Mouse (Mus musculus) bone marrow macrophage, adult 2 months (primary cell): ENCODE measurements around the gene Map3k4. TPM values are rescaled to one million over a fixed set of nuclear protein-coding genes. Genes with fewer than 3 reads are reported as not detected.

ENCODE experiments used
- H3K27ac ChIP-seq: 2 replicates; pipeline ENCODE4 v1.5.1; 2012; ENCODE audit warnings: low read depth, low read length; ENCODE audit not compliant: insufficient read depth
- H3K4me1 ChIP-seq: 2 replicates; pipeline ENCODE4 v1.6.1; 2012; ENCODE audit warnings: low read length; ENCODE audit not compliant: control insufficient read depth, insufficient read depth
- H3K4me3 ChIP-seq: 2 replicates; pipeline ENCODE4 v1.5.1; 2012; ENCODE audit warnings: mild to moderate bottlenecking, low read length, moderate library complexity; ENCODE audit not compliant: insufficient read depth
- CTCF ChIP-seq: IDR thresholded peaks from 2 replicates; pipeline ENCODE4 v1.5.1; 2012; ENCODE audit warnings: low read depth, mild to moderate bottlenecking, low read length, moderate library complexity
- POLR2A ChIP-seq: IDR thresholded peaks from 2 replicates; pipeline ENCODE4 v1.6.1; 2012; ENCODE audit warnings: mild to moderate bottlenecking, low read depth, low read length, borderline replicate concordance
- polyA plus RNA-seq: library from polyadenylated mRNA; stranded (reverse); fragments of >200 nt; gene quantifications from 2 replicates; pipeline ENCODE4 v1.2.4, GENCODE M21; 2012; ENCODE audit not compliant: missing spikeins, insufficient read depth, insufficient read length

The Map3k4 gene
- polyA plus RNA-seq, 1 experiment: 11.1 TPM

DNA sequence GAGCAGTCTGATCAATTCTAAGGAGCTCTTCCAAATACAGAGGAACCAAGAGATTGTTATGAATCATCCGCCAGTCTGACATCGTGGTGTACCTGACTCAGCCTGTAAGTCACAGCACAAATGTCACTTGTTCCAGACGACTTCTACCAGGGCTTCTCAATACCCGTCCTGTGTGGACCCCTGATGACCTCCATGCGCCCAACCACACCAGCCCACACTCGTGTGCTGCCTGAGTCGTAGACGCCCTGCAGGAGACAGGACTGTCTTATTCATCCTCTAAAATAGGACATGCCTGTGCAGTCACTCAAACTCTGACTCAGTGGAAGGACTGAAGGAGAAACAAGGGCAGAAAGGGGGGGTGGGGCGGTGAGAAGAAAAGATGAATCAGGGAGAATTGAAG is 42.8 kb downstream of the Map3k4 start:
- Histone ChIP-seq H3K4me3 (no peak overlapping the region), H3K4me1 (peaks cover 11% of the 10 kb centered on the region), H3K27ac (no peak overlapping the region)
- TF ChIP-seq CTCF (no peak; the same call in 1 of the 2 replicates), POLR2A (no peak)

DNA sequence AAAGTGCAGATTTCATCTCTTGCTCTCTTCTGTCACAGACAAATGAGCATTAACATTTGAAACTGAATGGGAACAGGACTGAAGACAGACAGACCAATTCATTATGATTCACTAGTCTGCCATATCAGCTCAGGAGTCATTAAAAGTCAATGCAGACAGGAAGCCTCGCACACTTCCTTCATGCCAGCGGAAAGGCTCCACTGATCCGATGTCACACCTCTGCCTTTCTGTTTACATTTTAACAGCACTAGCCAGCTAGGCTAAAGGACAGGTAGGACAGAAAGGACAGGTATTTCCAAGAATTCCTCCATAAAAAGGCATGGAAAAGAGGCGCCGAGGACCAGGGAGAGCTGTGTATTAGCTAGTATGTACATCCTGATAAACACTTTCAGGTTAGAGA is 45.6 kb downstream of the Map3k4 start:
- Histone ChIP-seq H3K4me1 (peaks cover 8% of the 10 kb centered on the region), H3K27ac (no peak overlapping the region), H3K4me3 (no peak overlapping the region)
- TF ChIP-seq POLR2A (no peak), CTCF (no peak)

DNA sequence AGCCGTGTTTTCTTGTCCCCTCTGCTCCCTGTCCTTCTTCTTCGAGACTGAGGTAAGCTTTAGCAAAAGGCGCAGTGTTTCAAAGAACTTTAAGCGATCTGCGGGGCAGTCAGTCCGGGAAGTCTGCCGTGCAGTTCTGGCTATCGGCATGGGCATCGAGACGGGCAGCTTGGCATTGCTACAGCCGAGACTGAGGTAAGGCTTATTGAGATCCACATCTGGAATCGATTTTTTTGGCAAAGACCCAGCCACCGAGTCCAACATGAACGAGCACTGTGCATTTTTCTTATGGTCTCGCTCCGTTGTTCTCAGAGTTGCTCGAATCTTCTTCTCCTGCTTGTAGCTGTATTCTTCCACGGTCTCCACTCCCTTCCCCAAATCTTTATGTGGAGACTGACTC is 46.8 kb downstream of the Map3k4 start:
- Histone ChIP-seq H3K4me1 (peaks cover 8% of the 10 kb centered on the region), H3K4me3 (no peak overlapping the region), H3K27ac (no peak overlapping the region)
- TF ChIP-seq CTCF (no peak), POLR2A (no peak)

DNA sequence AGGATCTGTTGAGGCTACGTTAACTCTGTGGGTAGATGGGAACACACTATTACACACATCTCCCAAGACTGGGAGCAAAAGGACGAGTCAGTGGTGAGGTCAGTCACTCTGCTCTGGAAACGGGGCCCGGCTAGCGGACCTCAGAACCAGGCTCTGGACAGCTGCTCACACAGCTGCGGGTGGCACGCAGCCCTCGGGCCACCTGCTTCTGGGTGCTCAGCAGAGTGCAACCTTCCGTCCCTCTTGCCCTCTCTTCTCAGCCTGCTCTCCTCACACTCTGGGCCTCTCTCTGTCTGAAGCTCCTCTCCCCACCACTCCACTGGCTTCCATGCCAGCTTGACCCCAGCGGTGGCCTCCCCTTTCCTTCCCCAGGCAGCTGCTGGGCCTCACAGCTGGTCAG is 50.1 kb downstream of the Map3k4 start:
- TF ChIP-seq POLR2A (no peak), CTCF (no peak)
- Histone ChIP-seq H3K4me3 (no peak overlapping the region), H3K4me1 (no peaks in the 10 kb centered on the region), H3K27ac (no peak overlapping the region)

DNA sequence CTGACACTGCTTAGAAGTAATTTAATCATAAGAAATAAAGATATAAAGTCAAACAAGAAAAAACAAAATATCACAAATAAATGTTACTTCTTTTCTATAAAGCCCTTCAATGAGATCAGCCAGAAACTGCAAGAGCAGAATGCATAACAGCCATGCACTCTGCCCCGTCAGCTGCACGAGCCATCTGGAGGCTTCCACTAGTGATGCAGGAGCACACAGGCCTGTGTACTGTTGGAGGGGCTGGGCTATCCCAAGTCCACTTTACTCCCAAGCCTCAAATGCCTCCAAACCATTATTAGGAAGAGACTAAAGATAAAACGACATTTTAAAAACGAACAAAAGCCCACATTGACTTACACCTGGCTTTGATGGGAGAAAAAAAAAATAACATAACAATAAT is 50.5 kb downstream of the Map3k4 start:
- Histone ChIP-seq H3K4me3 (no peak overlapping the region), H3K4me1 (no peaks in the 10 kb centered on the region), H3K27ac (no peak overlapping the region)
- TF ChIP-seq POLR2A (no peak), CTCF (no peak)

DNA sequence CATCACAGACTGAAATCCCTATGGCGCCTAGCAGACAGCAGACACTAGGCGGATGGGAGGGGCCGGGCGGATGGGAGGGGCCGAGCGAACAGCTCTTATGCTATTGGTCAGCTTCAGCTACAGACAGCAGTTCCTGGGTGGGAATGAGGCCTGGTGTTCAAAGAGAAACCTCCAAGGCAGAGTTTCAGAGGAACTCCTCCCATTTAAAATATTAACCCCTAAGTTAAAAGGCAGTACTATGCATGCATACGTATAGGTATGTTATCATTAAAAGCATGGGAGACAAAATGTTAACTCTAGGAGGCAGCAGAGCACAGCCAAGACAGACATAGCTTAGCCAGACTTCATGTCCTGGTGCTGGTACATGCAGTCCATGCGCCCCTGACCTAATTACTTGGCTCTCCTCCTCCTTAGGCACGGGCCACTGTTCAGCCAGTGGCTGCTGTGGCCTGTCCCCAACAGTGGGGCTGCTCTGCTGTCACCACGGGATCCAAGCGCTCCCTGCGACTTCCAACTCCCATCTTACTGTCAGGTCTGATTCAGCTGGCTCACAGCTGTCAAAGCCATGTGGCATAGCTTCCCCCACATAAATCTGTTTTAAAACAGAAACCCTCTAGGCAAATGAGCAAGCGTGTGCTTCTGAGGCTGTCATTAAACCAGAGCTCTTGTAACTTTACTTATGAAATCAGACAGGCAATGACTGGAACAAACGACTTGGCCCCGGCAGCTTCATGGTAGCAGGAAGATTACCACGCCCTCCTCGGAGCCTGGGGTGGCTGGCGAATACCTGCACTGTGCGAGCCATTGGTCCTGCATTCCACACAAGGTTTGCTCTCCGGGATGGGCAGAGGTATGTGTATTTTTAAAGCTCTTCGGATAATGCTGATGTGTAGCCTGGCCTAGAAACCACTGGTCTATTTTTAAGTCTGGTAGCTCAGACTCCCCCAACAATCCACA is 52.3 kb downstream of the Map3k4 start:
- TF ChIP-seq CTCF (no peak), POLR2A (no peak)
- H3K4me1 ChIP-seq: no peaks in the 10 kb centered on the region
- no peak overlapping the region for H3K27ac ChIP-seq

DNA sequence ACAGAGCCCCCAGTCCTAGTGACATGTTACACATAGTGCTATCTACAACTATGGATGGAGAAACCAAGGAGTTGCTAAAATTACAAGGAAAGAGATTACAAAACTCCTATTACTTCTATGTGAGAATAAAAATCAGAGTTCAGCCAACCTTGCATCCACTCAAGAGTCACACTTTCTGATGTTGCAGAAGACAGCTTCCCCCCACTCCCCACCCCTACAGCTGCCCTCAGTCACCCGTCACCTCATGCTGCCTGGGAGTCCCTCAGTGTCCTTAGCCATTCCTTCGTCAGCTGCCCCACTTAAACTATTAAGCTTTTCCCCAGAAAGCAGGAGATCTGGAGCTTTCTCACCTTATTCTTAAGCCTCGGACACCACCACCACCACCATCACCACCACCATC is 54.3 kb downstream of the Map3k4 start:
- H3K4me1 ChIP-seq: no peaks in the 10 kb centered on the region
- H3K4me3 ChIP-seq: no peak overlapping the region
- TF ChIP-seq POLR2A: no peak
- no peak for TF ChIP-seq CTCF
- no peak overlapping the region for H3K27ac ChIP-seq

More for the DNA sequence above, 52.3 kb downstream of the Map3k4 start:
- H3K4me3 ChIP-seq: no peak overlapping the region

DNA sequence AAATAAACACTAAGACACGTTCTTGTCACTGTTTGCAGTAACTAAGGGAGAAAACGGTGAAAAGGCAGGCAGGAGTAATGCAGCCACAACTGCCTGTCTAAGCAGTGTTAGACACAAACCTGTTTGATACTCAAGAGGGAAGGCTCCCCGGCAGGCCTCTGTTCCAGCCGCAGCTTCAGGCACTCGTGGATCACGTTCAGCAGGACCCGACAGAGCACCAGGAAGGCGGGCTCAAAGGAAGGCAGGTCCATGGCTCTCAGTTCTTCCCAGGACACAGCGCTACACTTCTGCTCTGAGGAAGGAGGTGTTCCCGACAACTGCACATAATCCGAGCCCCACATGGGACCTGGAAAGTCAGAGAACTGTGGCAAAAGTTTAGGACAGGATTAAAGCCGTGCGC is 54.8 kb downstream of the Map3k4 start:
- TF ChIP-seq POLR2A: no peak
- TF ChIP-seq CTCF: no peak

DNA sequence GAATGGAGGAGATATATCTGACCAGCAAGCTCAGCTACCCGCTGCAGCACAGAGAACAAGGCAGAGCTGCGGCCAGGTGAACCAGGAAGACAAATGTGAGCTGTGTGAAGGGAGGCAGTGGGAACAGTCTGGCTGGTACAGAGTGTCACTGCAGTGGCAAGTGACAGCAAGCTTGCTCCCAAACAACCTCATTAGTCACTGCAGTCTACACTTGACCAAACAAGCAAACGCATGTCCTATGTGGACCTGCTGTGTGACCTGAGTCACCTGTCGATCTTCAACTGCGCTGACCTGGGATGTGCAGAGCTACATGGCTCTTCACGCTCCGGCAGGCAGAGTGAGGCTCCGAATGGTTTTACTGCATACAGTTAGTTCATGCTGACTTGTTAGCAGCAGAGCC is 55.7 kb downstream of the Map3k4 start:
- no peak for TF ChIP-seq CTCF
- TF ChIP-seq POLR2A: no peak
- H3K4me1 ChIP-seq: no peaks in the 10 kb centered on the region
- H3K27ac ChIP-seq: no peak overlapping the region
- no peak overlapping the region for H3K4me3 ChIP-seq

More for the DNA sequence above, 54.8 kb downstream of the Map3k4 start:
- H3K4me1 ChIP-seq: no peaks in the 10 kb centered on the region
- H3K27ac ChIP-seq: no peak overlapping the region
- H3K4me3 ChIP-seq: no peak overlapping the region

DNA sequence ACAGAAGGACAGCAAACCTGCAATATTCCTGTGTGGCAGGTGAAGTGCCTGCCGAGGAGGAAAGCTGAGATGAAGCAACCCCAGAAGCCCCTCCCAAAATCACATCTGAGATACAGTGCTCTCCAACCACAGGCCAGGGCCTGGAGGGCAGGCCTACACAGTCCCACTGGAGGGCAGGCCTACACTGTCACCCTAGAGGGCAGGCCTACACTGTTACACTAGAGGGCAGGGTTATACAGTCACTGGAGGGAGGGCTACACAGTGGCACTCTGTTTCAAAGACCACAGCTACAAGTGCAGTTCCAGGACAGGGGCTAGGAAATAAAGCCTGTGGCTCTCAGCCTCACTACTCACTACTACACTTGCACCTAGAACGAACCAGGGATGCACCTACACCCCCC is 56.7 kb downstream of the Map3k4 start:
- Histone ChIP-seq H3K4me3 (no peak overlapping the region), H3K4me1 (no peaks in the 10 kb centered on the region), H3K27ac (no peak overlapping the region)
- TF ChIP-seq POLR2A (no peak), CTCF (no peak)

DNA sequence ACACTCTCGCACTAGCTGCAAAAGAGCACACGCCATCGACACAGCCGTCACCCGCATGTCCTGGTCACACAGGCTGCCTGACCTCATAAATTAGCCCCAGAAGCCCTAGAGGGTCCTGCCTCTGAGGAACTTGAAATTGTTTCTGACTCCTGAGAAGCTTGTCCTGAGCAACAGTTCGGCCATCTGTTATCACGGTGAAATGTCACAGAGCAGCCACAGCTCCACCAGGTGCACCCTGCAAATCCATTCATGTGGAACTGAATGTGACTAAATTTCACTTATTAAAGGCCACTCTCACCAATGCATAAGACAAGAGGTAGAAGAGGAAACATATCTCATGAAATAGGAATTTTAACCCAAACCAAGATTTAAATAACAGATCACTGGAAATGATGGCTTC is 57.2 kb downstream of the Map3k4 start:
- Histone ChIP-seq H3K4me1 (no peaks in the 10 kb centered on the region), H3K4me3 (no peak overlapping the region), H3K27ac (no peak overlapping the region)
- TF ChIP-seq POLR2A (no peak), CTCF (no peak)
